Mouse (Mus musculus) embryo, embryonic 11 days (tissue): ENCODE measurements around the gene Mllt3.

Experiments
- DNase-seq: peaks from one replicate; pipeline ENCODE4 v3.0.0-alpha.2; 2015

The Mllt3 gene

DNA sequence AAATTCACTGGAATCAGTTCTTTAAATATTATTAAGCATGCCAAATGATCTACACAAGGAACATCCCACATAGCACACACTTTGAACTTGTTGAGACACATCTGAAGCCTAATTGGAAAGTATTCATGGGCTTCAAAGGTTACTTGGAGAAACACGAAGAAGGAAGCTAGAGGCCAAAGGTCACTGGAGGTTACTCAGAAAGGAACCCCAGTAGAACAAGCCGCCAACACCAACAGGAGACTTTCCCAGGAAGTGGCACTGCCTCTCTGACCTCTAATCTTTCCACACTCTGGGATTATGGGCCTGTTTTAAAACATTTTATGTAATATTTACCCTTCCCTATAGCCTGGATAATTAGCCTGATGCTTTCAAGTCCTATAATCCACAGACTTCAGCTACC is 162.6 kb downstream of the Mllt3 start:
- DNase-seq, result peak; percentile 33

DNA sequence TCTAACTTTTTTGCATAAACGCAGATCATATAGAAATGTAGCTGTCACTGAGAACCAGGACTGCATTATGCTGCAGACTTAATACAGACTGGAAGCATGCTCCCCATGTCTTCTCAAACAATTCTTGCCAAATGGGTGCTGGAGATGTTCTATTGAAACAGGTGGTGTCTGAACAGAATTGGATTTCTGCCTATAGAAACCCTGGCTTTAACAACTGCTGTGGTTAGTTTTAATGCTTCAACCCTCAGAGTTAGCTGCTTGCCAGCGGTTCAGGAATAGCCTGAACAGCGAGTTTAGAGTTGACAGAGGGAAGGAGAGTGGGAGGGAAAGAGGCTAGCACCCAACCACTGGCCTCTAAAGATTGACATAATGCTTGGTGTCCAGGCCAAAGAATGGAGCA is 166.6 kb downstream of the Mllt3 start:
- DNase-seq, result no peak

DNA sequence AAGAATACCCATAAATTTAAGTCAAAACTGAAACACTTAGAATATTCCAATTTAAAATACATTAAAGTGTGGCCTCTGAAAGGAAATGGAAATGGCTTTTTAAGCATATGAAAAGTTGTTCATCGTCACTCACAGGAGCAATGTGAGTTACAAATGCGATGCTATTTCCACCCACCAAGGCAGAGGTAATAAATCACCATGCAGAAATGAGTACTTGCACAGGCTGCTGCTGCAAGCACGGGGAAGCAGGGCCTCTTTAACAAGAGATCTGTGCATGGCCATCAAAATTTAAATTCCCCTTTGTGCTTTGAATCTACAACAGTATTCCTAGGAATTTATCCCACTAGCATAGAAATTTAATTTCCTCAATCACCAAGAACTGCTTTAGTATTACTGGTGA is 167.3 kb downstream of the Mllt3 start:
- peak; percentile 34 for DNase-seq

DNA sequence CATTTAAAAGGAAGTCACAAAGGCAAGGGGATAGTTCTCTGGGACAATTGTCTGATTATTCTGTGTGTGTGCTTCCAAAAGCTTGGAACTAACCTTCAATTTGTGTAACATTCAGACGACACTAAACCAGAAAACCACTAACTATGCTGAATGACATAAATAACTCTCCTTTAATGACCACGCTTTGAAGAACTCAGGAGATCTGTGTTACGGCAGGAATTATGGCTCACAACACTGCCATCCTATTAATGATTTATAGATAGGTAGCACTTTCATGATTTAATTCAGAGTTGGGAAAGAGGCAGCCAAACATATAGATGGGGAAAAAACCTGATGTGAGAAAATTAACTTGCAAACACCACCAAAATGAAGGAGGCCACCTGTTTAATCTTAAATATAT is 168.1 kb downstream of the Mllt3 start:
- no peak for DNase-seq

DNA sequence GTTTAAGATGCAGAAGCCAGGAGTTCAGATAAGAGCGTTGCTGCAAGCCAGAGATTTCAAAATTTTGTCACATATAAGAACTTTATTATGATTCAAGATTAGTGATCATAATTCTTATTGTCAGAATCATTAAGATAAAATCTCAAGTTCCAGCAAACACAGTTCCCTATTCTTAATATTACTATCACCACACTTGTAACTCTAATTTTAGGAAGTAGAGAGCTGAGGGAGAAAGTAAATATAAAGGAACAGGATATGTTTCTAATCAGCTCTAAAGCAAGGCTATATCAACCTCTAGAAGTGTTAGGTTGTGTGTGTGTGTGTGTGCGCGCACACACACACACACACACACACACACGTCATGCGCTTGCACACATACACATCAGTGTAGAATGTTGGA is 170.0 kb downstream of the Mllt3 start:
- DNase-seq, result no peak

DNA sequence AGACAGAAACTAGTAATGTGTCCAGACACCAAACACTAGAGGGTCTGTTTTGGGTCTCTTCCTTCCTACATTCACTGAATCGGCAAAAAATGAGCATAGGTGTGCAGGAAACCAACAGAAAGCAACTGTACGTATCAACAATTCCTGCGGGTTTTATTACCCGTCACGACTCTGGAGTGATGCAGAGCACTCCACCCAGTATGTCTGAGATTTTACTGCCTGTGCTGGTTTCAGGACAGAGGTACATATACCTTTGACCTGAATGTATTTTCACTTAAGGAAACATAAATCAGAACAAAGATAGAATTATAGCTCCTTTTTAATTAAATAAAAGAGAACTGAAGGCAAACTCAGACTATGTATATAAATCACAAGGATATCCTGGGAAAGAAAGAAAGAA is 172.4 kb downstream of the Mllt3 start:
- no peak for DNase-seq

DNA sequence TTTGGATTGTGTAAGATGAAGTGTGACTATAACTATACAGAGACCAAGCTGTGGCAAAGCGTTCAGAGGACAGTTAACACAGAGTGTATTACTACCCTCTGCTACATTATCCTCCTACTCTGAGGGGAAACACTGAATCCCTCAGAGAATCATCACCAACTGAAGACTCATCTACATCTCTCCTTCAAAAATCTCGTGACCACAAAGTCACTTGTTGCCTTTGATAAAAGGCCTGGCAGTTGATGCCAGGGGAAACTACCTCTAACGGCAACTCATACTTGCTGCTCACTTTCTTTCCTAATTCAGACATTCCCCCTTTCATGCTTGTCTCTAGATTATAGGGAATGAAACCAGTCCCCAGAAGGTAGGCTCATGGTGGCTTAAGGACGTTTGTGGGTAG is 174.0 kb downstream of the Mllt3 start:
- no peak for DNase-seq

DNA sequence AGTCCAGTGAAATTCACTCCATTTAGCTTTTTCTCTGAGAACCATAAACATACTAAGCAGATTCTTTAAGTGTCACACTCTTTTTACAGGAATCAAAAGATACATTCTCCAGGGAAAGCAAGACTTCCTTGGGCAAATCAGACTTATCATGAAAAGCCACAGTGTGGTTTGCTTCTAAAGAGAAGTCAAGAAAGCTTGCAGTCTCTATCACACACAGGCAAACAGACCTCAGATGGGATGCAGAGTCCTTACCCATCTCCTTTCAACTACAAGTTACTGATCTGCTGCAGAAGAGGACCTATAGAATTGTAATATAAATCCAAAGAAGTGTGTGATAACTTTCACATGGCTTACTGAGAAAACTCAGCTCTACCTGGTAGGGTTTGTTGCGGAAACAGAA is 175.2 kb downstream of the Mllt3 start:
- no peak for DNase-seq

DNA sequence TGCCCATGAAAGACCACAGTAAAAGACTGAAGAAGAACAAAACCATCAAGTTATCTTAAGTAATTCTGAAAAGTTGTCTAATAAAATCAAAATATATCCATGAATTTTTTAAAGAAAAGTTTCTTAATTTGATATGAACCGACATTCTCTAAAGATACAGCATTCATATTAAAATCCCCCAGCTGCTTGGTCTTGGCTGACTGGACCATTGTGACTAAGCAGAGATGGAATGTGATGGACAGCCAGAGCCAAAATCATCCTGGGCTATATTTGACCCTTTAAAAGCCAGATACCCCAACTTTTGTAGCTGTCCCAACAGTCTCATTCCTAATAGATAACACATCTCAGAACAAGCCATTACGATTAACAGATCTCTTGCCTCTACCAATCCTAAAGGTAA is 180.7 kb downstream of the Mllt3 start:
- no peak for DNase-seq

DNA sequence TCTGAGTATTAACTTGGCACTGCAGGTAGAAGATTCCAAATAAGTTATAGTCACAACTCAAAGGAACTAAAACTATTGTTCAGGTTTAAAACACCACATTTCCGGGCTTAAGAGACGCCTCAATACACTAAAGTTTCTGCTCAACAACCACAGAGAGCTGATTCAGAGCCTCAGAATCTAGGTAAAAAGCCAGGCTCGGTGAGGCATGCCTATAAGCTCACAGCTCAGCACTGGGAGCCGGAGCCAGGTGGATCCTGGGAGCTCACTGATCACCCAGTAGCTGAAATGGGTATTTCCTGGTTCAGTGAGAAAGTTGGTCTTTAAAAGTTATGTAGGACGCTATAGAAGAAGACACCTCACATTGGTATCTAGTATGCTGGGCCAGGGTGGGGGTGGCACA is 183.1 kb downstream of the Mllt3 start:
- no peak for DNase-seq

DNA sequence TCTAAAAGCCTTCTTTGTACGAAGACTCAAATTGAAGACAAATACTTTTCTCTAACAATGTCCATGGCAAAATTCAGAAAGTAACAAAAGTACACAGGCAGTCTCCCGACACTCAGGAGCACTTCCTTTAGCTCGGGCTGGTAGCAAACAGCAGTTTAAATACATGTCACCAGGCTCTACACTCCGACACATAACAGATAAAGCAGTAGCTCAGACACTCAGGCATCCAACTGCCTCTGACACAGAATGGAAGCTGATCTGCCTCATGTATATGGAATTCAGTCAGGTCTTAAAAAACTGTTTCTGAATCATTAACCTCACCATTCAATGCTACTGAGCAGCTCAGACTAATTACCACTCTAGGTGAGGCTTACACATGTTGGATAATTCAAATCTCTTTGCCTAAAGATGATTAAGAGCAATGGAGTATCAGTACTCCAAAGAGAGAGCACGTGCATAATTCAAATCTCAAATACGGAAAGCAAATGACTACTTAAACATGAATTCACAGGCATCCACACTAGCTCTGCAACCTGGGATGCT is 188.4 kb downstream of the Mllt3 start:
- no peak for DNase-seq

DNA sequence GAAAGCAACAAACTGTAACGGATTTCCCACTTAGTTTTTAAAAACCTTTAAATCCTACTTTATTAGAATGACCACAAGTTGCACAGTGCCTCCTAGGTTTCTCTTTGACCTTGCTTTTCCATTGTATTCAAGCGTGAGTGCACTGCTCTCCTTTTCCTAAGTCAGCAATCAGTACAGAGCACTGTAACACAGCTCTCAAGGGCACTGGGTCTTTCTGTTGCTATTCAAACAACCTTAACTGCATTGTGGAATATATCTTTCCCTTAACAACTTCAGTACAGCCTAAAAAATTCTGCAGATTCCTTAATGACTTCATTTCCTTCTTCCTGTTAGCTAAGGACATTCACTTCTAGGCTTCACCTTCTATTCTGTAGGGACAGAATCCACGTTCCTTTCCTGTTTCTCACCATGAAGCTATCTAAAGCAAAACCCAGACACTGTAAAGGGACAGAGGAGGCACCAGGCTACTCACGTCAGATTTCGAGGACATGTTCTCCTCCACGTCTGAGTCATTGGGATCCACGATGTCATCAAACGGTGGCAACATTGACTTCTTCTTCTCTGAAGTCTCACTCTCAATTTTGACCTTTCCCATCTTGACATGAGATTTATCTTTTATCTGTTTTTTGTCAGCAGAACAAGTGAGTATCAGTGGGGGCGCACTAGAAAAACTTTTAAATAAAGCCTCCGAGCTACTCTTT is 192.8 kb downstream of the Mllt3 start:
- no peak for DNase-seq

DNA sequence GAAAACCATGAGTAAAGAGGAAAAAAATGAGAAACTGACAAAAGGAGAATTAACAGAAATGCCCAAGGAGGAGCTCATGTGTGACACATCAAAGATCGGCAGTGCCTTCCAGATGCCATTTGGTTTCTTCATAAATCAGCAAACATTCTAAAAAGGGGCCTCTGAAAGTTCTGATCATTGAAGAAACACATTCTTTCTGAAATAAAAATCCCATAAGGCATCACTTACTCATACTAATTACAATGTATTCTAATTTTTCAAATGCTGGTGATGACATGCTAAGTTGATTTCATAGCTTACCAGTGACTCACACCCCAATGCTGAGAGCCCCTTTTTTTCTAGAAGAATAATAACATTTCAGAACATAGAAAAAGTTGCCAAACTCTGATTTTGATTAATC is 194.4 kb downstream of the Mllt3 start:
- no peak for DNase-seq

DNA sequence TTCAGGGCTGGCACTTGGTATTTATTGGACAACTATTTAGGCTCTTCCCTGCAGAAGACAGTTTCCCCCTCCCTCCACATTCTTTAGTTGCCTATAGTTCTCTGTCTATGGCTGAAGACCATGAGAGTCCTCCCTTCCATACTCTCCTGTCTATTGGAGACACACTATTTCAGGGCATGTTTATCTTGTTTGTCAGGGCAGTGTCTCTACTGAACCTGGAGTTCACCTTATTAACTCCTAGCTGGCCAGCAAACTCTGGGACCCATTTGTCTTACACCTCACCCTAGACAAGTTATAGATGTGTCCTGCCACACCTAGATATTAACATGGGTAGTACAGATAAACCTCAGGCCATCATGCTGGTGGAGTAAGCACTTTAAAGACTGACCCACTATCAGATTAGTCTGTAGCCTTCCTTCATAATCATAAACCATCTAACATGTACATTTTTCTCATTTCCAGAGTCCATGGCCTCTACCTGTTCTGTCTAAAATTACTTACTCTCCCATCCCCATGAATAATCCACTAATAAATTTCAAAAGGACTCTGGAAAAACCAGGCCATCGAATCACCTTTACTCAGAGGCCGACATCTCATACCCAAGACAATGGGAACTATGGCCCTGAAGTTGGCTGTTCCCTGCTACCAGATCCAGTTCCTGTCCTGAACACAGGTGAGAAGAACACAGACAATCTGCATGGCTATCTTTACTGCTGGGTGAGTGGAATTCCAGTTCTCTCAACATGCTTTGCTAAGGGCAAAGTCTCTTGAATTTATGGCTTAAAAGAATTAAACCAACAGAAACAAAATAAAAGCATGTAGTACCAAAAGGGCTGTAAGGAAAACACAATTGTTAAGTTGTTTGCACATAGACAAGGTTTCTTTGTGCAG is 195.4 kb downstream of the Mllt3 start:
- DNase-seq, result no peak

DNA sequence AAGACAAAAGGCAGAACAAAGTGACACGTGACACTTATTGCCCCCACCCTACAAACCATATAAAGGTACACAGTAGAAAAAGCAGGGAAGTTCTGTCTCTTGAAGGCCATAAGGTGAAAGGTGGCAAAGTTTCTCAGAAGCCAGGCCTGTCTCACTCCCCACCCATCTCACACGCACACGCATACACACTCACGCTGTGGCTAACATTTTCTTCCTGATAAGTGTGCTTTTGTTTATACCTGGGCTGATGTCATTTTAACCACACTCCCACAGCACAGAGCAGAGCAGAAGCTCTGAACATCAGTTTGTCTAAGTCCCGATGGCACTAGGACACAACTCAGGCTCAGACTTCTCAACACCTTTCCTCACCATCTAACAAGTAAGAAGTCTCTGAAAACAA is 196.9 kb downstream of the Mllt3 start:
- no peak for DNase-seq

DNA sequence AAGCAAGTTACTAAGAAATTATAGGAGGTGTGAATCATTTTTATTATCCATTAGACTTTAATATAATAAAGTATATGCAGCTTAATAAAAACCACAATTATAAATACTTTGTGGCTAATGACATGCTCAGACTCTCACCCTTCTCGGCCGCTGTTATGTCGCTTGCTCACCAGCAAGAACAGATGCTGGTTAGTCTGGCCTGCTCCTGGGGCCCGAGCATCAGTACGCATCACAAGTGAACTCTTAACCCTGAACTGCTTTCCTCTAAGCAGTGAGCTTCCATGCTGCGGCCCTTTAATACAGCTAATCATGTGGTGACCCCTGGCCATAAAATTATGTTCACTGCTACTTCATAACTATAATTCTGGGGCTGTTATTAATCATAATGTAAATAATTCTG is 198.0 kb downstream of the Mllt3 start:
- peak; percentile 30 for DNase-seq

DNA sequence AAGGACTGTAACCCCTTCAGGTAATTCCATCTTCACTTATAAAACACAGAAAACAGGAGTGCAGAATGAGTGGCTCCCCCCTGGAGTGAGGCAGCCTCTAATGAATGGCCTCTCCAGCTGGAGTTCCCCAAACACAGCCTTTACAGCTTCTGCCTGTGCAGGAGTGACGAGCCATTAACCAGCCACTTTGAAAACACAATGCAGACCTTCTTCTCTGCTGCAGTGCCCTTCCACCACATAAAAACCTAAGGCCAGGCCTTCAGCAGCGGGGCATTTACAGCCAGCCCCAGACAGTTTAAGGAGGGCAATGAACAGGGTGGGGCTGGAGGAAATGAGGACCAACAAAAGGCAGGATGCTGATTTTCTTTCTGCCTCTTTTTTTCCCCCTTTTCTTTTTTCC is 198.9 kb downstream of the Mllt3 start:
- peak; percentile 57 for DNase-seq

DNA sequence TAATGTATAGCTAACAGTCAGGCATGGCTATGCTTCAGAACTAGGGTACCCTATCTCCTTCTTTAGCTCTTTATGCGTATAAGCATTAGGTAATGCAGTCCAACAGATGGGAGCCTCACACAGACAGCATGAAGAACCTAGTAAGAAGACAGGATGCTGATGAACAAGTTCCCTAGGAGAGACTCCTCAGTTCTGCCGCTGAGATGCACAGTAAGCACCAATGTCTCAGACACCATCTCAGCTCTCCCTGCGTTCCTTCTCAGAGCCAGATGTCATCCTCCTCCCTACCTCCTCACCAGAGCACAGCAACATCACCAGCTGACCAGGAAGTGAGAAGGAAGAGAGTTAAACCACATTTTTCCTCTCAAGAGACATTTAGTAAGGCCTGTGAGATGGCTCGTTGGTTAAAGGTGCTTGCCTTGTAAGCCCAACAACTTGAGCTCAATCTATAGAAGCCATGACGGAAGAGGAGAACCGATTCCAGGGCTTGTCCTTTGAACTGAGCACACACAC is 202.3 kb downstream of the Mllt3 start:
- DNase-seq, result no peak

DNA sequence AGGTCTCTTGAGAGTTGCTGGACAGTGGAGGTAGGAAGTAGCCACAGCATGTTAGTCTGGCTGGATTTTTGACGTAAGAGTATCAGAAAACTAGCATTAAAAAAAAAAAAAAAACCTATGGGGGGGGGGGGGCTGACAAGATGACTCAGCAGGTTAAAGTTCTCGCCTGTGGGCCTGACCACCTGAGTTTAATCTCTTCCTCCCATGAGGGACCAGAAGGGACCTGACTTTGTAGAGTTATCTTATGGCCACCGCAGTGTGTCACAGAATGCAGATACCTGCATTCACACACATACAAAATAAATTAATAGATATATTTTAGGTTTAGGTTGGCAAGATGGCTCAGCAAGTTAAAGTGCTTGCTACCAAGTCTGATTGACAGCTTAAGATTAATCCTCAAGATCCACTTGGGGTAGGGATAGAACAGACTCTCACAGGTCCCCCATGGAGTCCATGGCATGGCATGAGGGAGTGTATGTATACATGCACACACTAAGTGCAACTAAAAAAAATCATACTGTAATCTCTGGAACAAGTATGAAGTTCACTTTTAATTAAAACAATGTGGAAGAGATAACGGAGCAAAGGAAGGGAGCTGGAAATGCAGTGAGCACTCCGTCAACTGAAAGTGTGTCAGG is 203.6 kb downstream of the Mllt3 start:
- no peak for DNase-seq

DNA sequence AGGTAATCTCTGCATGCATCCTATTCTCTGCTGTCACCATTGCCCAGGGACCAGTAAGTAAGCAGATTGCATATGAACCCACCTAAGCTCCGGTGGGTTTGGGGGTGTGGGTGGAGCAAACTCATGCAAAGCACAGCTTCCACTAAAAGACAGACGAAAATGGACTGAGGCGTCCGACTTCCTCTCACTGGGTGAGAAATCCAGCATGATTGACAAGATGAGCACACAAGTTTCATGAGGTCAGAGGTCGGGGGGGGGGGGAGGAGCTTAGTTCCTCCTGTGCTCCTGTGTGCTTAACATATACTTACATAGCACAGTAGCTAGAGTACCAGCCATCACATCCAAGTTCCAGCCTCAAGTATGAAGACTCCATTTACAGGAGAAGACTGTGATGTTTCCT is 206.8 kb downstream of the Mllt3 start:
- no peak for DNase-seq

DNA sequence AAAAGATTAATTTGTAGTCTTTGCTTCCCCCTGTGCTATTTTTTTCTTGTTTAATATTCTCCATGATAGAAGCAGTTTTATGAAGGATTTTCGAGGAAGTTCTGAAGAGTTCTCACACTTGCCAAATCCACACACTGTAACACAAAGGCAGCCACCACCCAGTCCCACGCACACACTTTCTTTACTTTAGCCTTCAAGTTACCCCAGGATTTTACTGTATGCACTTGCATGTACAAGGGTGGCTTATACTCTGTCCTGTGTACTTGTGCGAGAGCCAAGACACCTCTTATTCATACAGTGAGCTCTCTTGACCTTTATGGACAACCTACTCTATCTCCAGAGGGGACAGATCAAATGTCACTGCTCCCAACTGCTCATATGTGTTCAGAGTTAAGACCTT is 209.5 kb downstream of the Mllt3 start:
- no peak for DNase-seq

DNA sequence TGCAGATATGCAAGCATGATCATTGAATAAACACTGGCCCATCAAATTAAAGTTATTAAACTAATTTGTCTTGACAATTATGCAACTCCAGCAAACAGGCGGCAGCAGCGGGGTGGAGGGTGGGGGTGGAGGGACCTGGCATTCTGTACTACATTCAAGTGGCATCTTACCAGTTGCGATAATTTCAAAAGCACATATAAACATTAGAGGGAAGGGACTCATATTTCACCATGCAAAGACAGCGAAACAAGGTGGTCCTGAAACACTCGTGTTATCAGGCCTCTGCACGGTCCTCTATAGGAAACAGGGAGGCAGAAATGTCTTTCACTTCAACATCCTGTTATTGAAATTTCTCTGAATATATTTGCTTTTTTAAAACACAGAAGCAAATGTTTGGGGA is 210.0 kb downstream of the Mllt3 start:
- DNase-seq, result no peak

DNA sequence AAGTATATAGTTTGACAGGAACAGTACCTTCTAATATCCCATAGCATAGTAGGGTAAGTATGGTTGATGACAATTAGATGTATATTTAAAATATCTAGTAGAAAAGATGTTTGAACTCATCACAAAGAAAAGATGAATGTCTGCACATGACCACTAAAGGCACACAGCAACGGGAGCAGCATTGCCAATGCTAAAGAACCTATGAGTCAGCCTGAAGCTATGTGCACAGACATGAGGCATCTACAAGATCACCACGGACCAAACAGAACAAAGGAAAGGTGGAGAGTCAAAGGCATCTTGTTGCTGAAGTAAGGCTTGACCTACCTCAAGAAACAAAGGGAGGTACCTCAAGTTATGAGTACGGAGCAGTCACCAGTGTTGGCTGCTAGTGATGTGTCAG is 212.3 kb downstream of the Mllt3 start:
- DNase-seq, result no peak

DNA sequence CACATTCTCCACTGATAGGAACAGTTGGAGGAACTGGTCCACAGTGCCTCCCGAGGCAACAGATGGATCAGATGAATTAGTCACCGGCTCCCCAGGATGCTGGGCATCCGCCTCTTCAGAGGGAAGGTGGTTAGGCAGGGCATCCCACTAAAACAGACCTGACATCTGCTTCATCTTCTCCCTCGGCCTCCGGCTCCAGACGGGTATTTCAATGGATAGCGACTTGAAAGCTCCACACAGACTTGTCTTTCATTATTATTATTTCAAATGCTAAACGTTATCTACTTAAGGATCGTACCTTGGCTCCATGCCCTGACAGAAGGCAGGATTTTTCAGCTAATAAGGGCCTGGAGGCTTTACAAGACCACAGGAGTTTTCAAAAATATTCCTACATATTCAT is 214.0 kb downstream of the Mllt3 start:
- no peak for DNase-seq
